Mouse (Mus musculus): ENCODE measurements around the gene Gm40193.

DNA sequence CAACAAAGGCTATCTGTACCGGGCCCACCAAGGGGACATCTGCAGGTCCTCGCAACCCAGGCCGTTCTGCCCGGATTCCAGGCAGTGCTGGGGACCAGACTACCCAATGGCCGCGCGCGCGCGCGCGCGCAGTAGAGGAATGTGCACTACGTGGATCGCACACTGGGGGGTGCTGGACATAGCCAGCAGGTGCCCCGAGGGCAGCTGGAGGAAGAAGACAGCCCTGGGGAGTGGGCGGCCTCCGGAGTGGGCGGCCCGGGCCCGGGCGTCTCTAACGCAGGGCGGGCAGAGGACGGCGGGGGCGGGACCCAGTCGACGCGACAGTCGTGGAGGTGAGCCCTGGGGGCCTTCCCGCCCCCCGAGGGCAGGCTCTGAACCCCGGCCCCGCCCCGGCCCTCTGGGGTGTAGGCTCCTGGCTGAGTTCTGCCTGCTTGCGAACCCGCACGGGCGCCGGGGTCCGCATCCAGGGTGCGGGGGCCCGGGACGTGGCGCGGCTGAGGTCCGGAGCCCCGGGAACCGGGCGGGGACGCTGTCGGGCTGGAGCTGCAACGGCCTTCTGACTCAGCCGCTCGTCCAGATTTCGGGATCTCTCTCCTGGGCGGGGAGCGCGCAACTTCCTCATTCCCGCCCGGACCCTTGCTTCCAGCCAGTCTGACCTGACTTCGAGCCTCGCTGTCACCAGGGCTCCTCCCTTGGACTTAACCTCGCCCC lies 7.3 kb upstream of the Gm40193 start, which contains the start of gene Pld2:
- TF ChIP-seq GATA1 (IDR thresholded peaks at IDR 0.05; ENCODE audit: low read length) (no peak), TAL1 (IDR thresholded peaks at IDR 0.05; ENCODE audit: low read length) (no peak)
